16 mouse cellular contexts compared by ENCODE assay signal in genomic region chr7:89099756-89100155, GRCm38 (mm10).
DNase-seq lines count a peak whose midpoint lies in the region; TF ChIP-seq lines count a peak whose summit lies in the region.
"Had no signal": no experiment of that assay in that cellular context is flagged by ENCODE, and none has a peak within 500 bp of the region (broad histone marks: within the 10 kb centered on the region; RNA-seq: fewer than 3 reads in every experiment).

No protein-coding gene starts in this region.

- TF ChIP-seq POLR2A in lung, adult 2 months (IDR thresholded peaks at IDR 0.05; ENCODE audit: borderline replicate concordance, extremely low read depth, low read depth, low read length), result no peak

- H3K4me1 ChIP-seq in lung, adult 2 months (ENCODE audit: control insufficient read depth, insufficient read depth, low read length), result no peaks in the 10 kb centered on the region
- H3K4me1 ChIP-seq: embryonic facial prominence, embryonic 13.5 days; forebrain, embryonic 15.5 days; intestine, embryonic 15.5 days; limb, embryonic 12.5 days; midbrain, embryonic 15.5 days had no signal

- 66% methylated on average over 4 of the region's 4 CpGs for WGBS in lung, adult 2 months

- DNase-seq in lung, adult 18-20 months, result peak; percentile 16 to 21
- DNase-seq in lung, adult 2 months, result no peak
- DNase-seq in adrenal gland, postnatal 36 days, result peak; percentile 4 to 50
- peak; percentile 16 to 59 for DNase-seq in gastrocnemius, postnatal 4 days (ENCODE audit: low spot score in 2 of 2)
- peak; percentile 10 for DNase-seq in lung, postnatal 36 days
- no peak for DNase-seq in B cell, adult 2 months
- no peak for DNase-seq in layer of hippocampus, postnatal 25 days (ENCODE audit: extremely low spot score in 1 of 2, low spot score in 1 of 2)
- DNase-seq: cerebellum, postnatal 14 days; lung, embryonic 14.5 days; right cerebral cortex, postnatal 25 days; thymus, postnatal 25 days had no signal

- no peak overlapping the region for H3K4me3 ChIP-seq in lung, adult 2 months (replicated peaks; ENCODE audit: extremely low read depth, low read depth, low read length)
- H3K4me3 ChIP-seq: embryonic facial prominence, embryonic 13.5 days; forebrain, embryonic 15.5 days; intestine, embryonic 15.5 days; limb, embryonic 12.5 days; midbrain, embryonic 15.5 days had no signal

- TF ChIP-seq CTCF in lung, adult 2 months (IDR thresholded peaks at IDR 0.05; ENCODE audit: insufficient read depth, low read length), result no peak

Comparison
In these comparisons a context has a peak if more than half of its experiments do, and no peak if none do; other contexts are left out.
1. DNase-seq: peak in lung, adult 18-20 months (2 of 2), adrenal gland, postnatal 36 days (2 of 2), gastrocnemius, postnatal 4 days (2 of 2) and lung, postnatal 36 days (single experiment); none in lung, adult 2 months (single experiment), B cell, adult 2 months (0 of 2) and layer of hippocampus, postnatal 25 days (0 of 2).